In the genomic region with DNA sequence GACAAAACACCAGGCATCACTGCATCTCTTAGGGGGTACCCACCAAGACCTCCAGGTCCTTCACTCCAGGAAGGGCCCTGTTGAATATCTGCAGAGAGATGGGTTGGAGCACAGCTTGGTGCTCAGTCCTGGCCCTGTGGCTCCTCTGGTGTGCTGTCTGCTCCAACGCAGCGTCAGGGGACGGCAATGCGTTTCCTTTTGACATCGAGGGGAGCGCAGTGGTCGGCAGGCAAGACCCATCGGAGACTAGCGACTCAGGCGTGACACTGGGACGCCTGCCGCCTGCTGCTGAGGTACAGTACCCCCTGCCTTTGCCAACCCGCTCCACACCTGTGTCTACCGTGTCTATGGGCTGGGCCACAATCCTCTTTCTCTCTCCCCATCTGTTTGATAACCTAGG, we compare ENCODE assay signal across 8 mouse cellular contexts. TPM values are rescaled to one million over a fixed set of nuclear protein-coding genes. Genes with fewer than 3 reads are reported as not detected.
DNase-seq lines count a peak whose midpoint lies in the region; ATAC-seq lines count a peak whose summit lies in the region.

No protein-coding gene starts in this region.

- no peaks in the 10 kb centered on the region for H3K9me3 ChIP-seq in heart, embryonic 13.5 days
- H3K9me3 ChIP-seq in midbrain, embryonic 15.5 days, result no peaks in the 10 kb centered on the region

- peak; percentile 3 for DNase-seq in left cerebral cortex, postnatal 4 days
- DNase-seq in left cerebral cortex, adult 18-20 months (ENCODE audit: low spot score in 2 of 2), result no peak
- DNase-seq in embryo, embryonic 10 days (ENCODE audit: low spot score), result peak; percentile 64
- peak; percentile 12 to 37 for DNase-seq in kidney, postnatal 25 days
- DNase-seq in thymus, postnatal 25 days, result peak; percentile 43
- no peak for DNase-seq in layer of hippocampus, adult 9-10 months (ENCODE audit: low spot score)

- no peaks in the 10 kb centered on the region for H3K36me3 ChIP-seq in heart, embryonic 13.5 days
- no peaks in the 10 kb centered on the region for H3K36me3 ChIP-seq in midbrain, embryonic 15.5 days (replicated peaks)

- peaks cover 82% of the 10 kb centered on the region for H3K4me1 ChIP-seq in heart, embryonic 13.5 days
- peaks cover 12% of the 10 kb centered on the region for H3K4me1 ChIP-seq in midbrain, embryonic 15.5 days

- peak overlapping the region; percentile 83 for H3K4me3 ChIP-seq in heart, embryonic 13.5 days
- peak overlapping the region; percentile 38 for H3K4me3 ChIP-seq in midbrain, embryonic 15.5 days

- ATAC-seq in heart, embryonic 13.5 days (ENCODE audit: extremely low read depth, insufficient number of reproducible peaks, low FRiP score, low TSS enrichment), result no peak
- peak; percentile 43; the same call in 1 of the 2 replicates for ATAC-seq in midbrain, embryonic 15.5 days (replicated peaks)

- peak overlapping the region; percentile 97 for H3K27ac ChIP-seq in heart, embryonic 13.5 days (replicated peaks)
- H3K27ac ChIP-seq in midbrain, embryonic 15.5 days, result no peak overlapping the region

- no peaks in the 10 kb centered on the region for H3K27me3 ChIP-seq in heart, embryonic 13.5 days (replicated peaks)
- H3K27me3 ChIP-seq in midbrain, embryonic 15.5 days (replicated peaks), result no peaks in the 10 kb centered on the region

- H3K4me2 ChIP-seq in heart, embryonic 13.5 days, result peak overlapping the region; percentile 88
- peak overlapping the region; percentile 63 for H3K4me2 ChIP-seq in midbrain, embryonic 15.5 days

- under 1% methylated on average over 14 of the region's 14 CpGs for WGBS in heart, embryonic 13.5 days
- WGBS in midbrain, embryonic 15.5 days, result 5% methylated on average over 14 of the region's 14 CpGs

- intact Hi-C loops in left cerebral cortex, postnatal 4 days (cut with DNase I), result no loop called here

- H3K9ac ChIP-seq in heart, embryonic 13.5 days, result peak overlapping the region; percentile 97
- H3K9ac ChIP-seq in midbrain, embryonic 15.5 days, result peak overlapping the region; percentile 36

RNA-seq across cellular contexts. Expression of a gene that starts 0.5 kb away (rescaled TPM):
- 10 to 100 TPM; 26.7 to 32.8 TPM for total RNA-seq in left cerebral cortex, postnatal 4 days (2021)
- 1 to 10 TPM; 8.6 to 9.5 TPM for total RNA-seq in left cerebral cortex, adult 18-20 months (2021)
- polyA plus RNA-seq in heart, embryonic 13.5 days (2015; fragmentation: Nextera tagmentation; extraction: Ambion mirVana), result 105 and 110 TPM in 2 replicates
- polyA plus RNA-seq in midbrain, embryonic 15.5 days (2015; fragmentation: Nextera tagmentation; extraction: Ambion mirVana), result 19.2 and 20.4 TPM in 2 replicates

Comparison
In these comparisons a context has a peak if more than half of its experiments do, and no peak if none do; other contexts are left out.
1. DNase-seq: peak in left cerebral cortex, postnatal 4 days (single experiment), embryo, embryonic 10 days (single experiment), kidney, postnatal 25 days (2 of 2) and thymus, postnatal 25 days (single experiment); none in left cerebral cortex, adult 18-20 months (0 of 2) and layer of hippocampus, adult 9-10 months (single experiment).